Mouse (Mus musculus) ES-Bruce4 (cell line): ENCODE data around the gene 2310033P09Rik. TPM values are rescaled to one million over a fixed set of nuclear protein-coding genes. Genes with fewer than 3 reads are reported as not detected.
A peak's percentile ranks its signal among the peaks of the same experiment; 100 is the strongest.

Experiments used
- H3K27ac ChIP-seq: 2 replicates; pipeline ENCODE4 v1.5.1; 2012; ENCODE audit warnings: low read length, inconsistent platforms; ENCODE audit not compliant: insufficient read depth
- H3K27me3 ChIP-seq: 2 replicates; pipeline ENCODE4 v1.6.1; 2012; ENCODE audit warnings: mild to moderate bottlenecking, low read length, inconsistent platforms; ENCODE audit not compliant: control insufficient read depth, poor library complexity, insufficient read depth, severe bottlenecking
- H3K36me3 ChIP-seq: 2 replicates; pipeline ENCODE4 v1.6.1; 2012; ENCODE audit warnings: inconsistent platforms, mild to moderate bottlenecking, low read length, moderate library complexity; ENCODE audit not compliant: control insufficient read depth, poor library complexity, insufficient read depth, severe bottlenecking
- H3K4me1 ChIP-seq: one replicate; pipeline ENCODE4 v1.8.1; 2011; ENCODE audit warnings: low read length; ENCODE audit not compliant: control insufficient read depth, insufficient read depth
- H3K4me3 ChIP-seq: 2 replicates; pipeline ENCODE4 v1.5.1; 2011; ENCODE audit warnings: low read depth, mild to moderate bottlenecking, low read length
- H3K9ac ChIP-seq: 2 replicates; pipeline ENCODE4 v1.6.1; 2012; ENCODE audit warnings: low read depth, mild to moderate bottlenecking, inconsistent platforms; ENCODE audit not compliant: poor library complexity, severe bottlenecking
- H3K9me3 ChIP-seq: replicated peaks from 2 replicates; pipeline ENCODE4 v1.6.1; 2012; ENCODE audit warnings: mild to moderate bottlenecking, low read length, inconsistent platforms; ENCODE audit not compliant: control insufficient read depth, poor library complexity, insufficient read depth, severe bottlenecking
- CTCF ChIP-seq: IDR thresholded peaks from one replicate; pipeline ENCODE4 v1.8.1; 2011; ENCODE audit warnings: low read depth, low read length
- EP300 ChIP-seq: IDR thresholded peaks from 2 replicates; pipeline ENCODE4 v1.6.1; 2011; ENCODE audit warnings: low read depth, low read length; ENCODE audit not compliant: insufficient read depth
- POLR2A ChIP-seq: IDR thresholded peaks from one replicate; pipeline ENCODE4 v1.8.1; 2011; ENCODE audit warnings: low read length; ENCODE audit not compliant: insufficient read depth
- polyA plus RNA-seq: library from polyadenylated mRNA; stranded (reverse); fragments of >200 nt; gene quantifications from 2 replicates; pipeline ENCODE4 v1.2.4, GENCODE M21; 2011; ENCODE audit warnings: low read depth; ENCODE audit not compliant: missing spikeins, insufficient read depth, insufficient read length

2310033P09Rik gene
- polyA plus RNA-seq, 1 experiment: 14.3 TPM

DNA sequence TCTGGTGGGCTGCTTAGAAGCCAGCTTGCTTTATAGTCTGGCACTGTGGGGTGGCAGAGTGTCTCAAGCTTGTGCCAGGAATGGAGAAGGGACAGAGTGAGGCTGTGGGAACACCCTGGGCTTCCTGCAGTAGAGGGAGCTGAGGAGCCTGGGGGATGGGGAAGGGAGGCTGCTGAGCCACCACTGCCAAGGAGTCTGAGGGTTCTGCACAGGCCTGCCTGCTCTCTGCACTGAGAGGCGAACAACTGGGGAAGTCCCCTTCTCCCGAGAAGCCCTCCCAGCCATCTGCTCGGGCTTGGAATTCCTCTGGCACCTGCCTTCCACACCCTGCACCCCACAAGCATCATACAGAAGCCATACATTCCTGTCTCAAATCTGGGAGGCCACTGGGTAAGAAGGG is 33.7 kb downstream of the 2310033P09Rik start:
- Histone ChIP-seq H3K9ac (no peak overlapping the region), H3K9me3 (no peaks in the 10 kb centered on the region), H3K4me3 (no peak overlapping the region), H3K36me3 (no peaks in the 10 kb centered on the region), H3K4me1 (peaks cover 5% of the 10 kb centered on the region), H3K27me3 (no peaks in the 10 kb centered on the region), H3K27ac (no peak overlapping the region)
- TF ChIP-seq EP300 (no peak), POLR2A (no peak), CTCF (no peak)

DNA sequence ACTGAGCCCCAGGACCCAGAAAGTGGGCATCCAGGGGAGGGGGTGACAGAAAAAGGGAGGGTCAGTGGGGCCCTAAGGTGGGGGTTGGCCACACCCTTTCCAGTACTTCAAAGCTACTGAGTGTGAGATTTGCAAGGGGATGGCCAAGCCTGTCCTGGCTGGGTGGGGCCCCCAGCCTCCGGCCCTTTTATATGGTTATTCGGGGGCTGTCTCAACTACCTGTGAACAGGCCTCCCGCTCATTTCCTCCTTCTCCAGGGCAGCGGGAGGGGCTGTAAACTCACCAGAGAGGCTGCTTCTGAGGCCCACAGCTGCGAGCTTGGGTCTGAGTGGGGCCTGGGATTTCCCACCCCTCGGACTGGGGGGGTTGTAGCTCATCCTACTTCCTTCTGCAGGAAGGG is 35.7 kb downstream of the 2310033P09Rik start:
- peak; percentile 43; the same call in 1 of the 2 replicates for TF ChIP-seq EP300
- TF ChIP-seq POLR2A: no peak
- no peaks in the 10 kb centered on the region for H3K27me3 ChIP-seq
- H3K36me3 ChIP-seq: no peaks in the 10 kb centered on the region
- H3K27ac ChIP-seq: no peak overlapping the region
- H3K4me3 ChIP-seq: no peak overlapping the region
- no peaks in the 10 kb centered on the region for H3K9me3 ChIP-seq
- H3K9ac ChIP-seq: no peak overlapping the region
- H3K4me1 ChIP-seq: peaks cover 5% of the 10 kb centered on the region

DNA sequence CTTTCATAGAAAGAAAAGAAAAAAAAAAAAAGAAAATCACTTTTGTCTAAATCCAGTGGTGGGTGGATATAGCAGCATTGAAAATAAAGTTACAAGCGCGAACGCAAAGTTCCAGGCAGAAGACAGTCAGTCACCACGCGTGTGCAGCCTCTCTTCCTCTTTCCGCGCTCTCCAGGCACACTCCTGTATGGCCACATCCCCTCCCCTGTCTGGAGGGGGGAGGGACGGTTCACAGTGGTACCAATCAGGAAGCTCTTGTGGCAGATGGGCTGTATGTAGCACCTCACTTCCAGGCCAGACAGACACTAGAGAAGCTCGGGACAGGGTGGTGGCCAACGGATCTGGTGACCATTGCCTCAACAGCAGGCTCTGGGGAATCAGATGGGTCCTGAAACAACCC is 40.0 kb downstream of the 2310033P09Rik start:
- Histone ChIP-seq H3K27me3 (no peaks in the 10 kb centered on the region), H3K4me1 (peaks cover 5% of the 10 kb centered on the region)

DNA sequence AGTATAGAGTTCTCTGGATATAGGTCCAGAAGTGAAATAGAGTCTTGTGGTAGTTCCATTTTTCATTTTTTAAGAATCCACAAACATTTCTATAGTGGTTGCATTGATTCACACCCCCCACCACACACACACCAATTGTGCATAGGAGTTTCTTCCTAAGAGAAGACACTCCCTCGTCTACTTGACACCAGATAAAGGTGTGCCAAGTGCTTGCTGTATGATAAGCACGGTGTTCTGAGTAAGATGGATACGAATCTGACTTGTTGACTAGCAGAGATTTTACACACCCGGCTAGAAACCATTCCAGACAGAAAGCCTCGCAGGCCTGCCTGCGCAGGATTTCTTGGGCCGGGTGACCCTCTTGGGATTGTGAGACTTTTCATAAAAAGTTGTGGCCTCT is 51.5 kb downstream of the 2310033P09Rik start:
- no peak overlapping the region for H3K27ac ChIP-seq
- H3K4me1 ChIP-seq: peaks cover 2% of the 10 kb centered on the region
- no peaks in the 10 kb centered on the region for H3K9me3 ChIP-seq
- H3K27me3 ChIP-seq: 0 out of 2 replicates have a peak, but pooled peaks cover 3% of the 10 kb centered on the region
- no peak for TF ChIP-seq POLR2A
- TF ChIP-seq EP300: no peak
- no peak for TF ChIP-seq CTCF
- no peak overlapping the region for H3K9ac ChIP-seq
- H3K36me3 ChIP-seq: no peaks in the 10 kb centered on the region
- no peak overlapping the region for H3K4me3 ChIP-seq

More for the DNA sequence above, 40.0 kb downstream of the 2310033P09Rik start:
- Histone ChIP-seq H3K36me3 (no peaks in the 10 kb centered on the region), H3K27ac (no peak overlapping the region), H3K9me3 (no peaks in the 10 kb centered on the region), H3K4me3 (no peak overlapping the region), H3K9ac (no peak overlapping the region)
- TF ChIP-seq EP300 (no peak), CTCF (no peak), POLR2A (no peak)

Other genes with a start within 250 kb of the 2310033P09Rik start
- gene Trim11, start 230.2 kb upstream of the 2310033P09Rik start, polyA plus RNA-seq: 22.5 and 25.6 TPM in 2 replicates
- gene Obscn, start 71.9 kb upstream of the 2310033P09Rik start, polyA plus RNA-seq: 0.35 and 1.3 TPM in 2 replicates
- 3.0 and 4.0 TPM in 2 replicates for gene Iba57, start 44.6 kb upstream of the 2310033P09Rik start, polyA plus RNA-seq
- not detected in 2 replicates for gene Gjc2, start 25.1 kb upstream of the 2310033P09Rik start, polyA plus RNA-seq
- 54.0 and 54.9 TPM in 2 replicates for gene Guk1, start 16.1 kb upstream of the 2310033P09Rik start, polyA plus RNA-seq
- gene Mrpl55, start 5.8 kb upstream of the 2310033P09Rik start, polyA plus RNA-seq: 41.7 and 48.2 TPM in 2 replicates
- 375 and 376 TPM in 2 replicates for gene Arf1, start 19.9 kb downstream of the 2310033P09Rik start, polyA plus RNA-seq
- 0.36 and 0.64 TPM in 2 replicates for gene Wnt3a, start 82.4 kb downstream of the 2310033P09Rik start, polyA plus RNA-seq
- gene Wnt9a, start 98.6 kb downstream of the 2310033P09Rik start, polyA plus RNA-seq: 6.5 and 6.8 TPM in 2 replicates
- gene Prss38, start 167.3 kb downstream of the 2310033P09Rik start, polyA plus RNA-seq: 0.48 TPM in 1 of 2 replicates, not detected in the other
- gene Jmjd4, start 241.7 kb downstream of the 2310033P09Rik start, polyA plus RNA-seq: 12.6 and 13.7 TPM in 2 replicates
- 70.4 and 78.6 TPM in 2 replicates for gene Snap47, start 242.9 kb downstream of the 2310033P09Rik start, polyA plus RNA-seq